10 mouse cellular contexts compared by ENCODE assay signal in genomic region chr5:120674229-120675145, GRCm38 (mm10). TPM values are rescaled to one million over a fixed set of nuclear protein-coding genes. Genes with fewer than 3 reads are reported as not detected.
DNase-seq lines count a peak whose midpoint lies in the region; ATAC-seq and TF ChIP-seq lines count a peak whose summit lies in the region.
"Had no signal": no experiment of that assay in that cellular context is flagged by ENCODE, and none has a peak within 500 bp of the region (broad histone marks: within the 10 kb centered on the region; RNA-seq: fewer than 3 reads in every experiment).

No protein-coding gene starts in this region.

- TF ChIP-seq EP300 in ES-Bruce4 (IDR thresholded peaks at IDR 0.05; ENCODE audit: insufficient read depth, low read depth, low read length): no peak

- no peaks in the 10 kb centered on the region for H3K9me3 ChIP-seq in ES-Bruce4 (replicated peaks; ENCODE audit: control insufficient read depth, insufficient read depth, low read length, poor library complexity, severe bottlenecking)
- no peaks in the 10 kb centered on the region for H3K9me3 ChIP-seq in forebrain, postnatal 0 days (ENCODE audit: low read length)
- H3K9me3 ChIP-seq in heart, embryonic 11.5 days (replicated peaks; ENCODE audit: control insufficient read depth, low read length): no peaks in the 10 kb centered on the region

- TF ChIP-seq POLR2A in ES-Bruce4 (IDR thresholded peaks at IDR 0.05; ENCODE audit: insufficient read depth, low read length): peak; percentile 17
- no peak for TF ChIP-seq POLR2A in myocyte (IDR thresholded peaks at IDR 0.05; ENCODE audit: insufficient read length, low read depth)

- no peaks in the 10 kb centered on the region for H3K79me2 ChIP-seq in myocyte (ENCODE audit: control insufficient read depth, insufficient read depth)

- H3K4me3 ChIP-seq in ES-Bruce4 (ENCODE audit: low read depth, low read length) (0 out of 2 replicates have a peak overlapping the region, but pooled peaks have one; percentile 5), myocyte (no peak overlapping the region)
- H3K4me3 ChIP-seq in forebrain, postnatal 0 days (ENCODE audit: low read depth, low read length): no peak overlapping the region
- no peak overlapping the region for H3K4me3 ChIP-seq in heart, embryonic 11.5 days (ENCODE audit: low read depth, low read length)

- no peak overlapping the region for H3K27ac ChIP-seq in ES-Bruce4 (ENCODE audit: insufficient read depth, low read length)
- no peak overlapping the region for H3K27ac ChIP-seq in forebrain, postnatal 0 days (ENCODE audit: low read depth, low read length)
- H3K27ac ChIP-seq in heart, embryonic 11.5 days (ENCODE audit: low read depth, low read length): no peak overlapping the region

- H3K27me3 ChIP-seq in ES-Bruce4 (ENCODE audit: control insufficient read depth, insufficient read depth, low read length, poor library complexity, severe bottlenecking) (no peaks in the 10 kb centered on the region), myocyte (ENCODE audit: control insufficient read depth, insufficient read depth, insufficient read length) (peaks cover 8% of the 10 kb centered on the region)
- H3K27me3 ChIP-seq in forebrain, postnatal 0 days (ENCODE audit: insufficient read depth, low read length): no peaks in the 10 kb centered on the region
- H3K27me3 ChIP-seq in heart, embryonic 11.5 days (ENCODE audit: control insufficient read depth, insufficient read depth, low read length): peaks cover 18% of the 10 kb centered on the region

- no peak for TF ChIP-seq CTCF in ES-Bruce4 (IDR thresholded peaks at IDR 0.05; ENCODE audit: low read depth, low read length)
- no peak for TF ChIP-seq CTCF in forebrain, postnatal 0 days (IDR thresholded peaks at IDR 0.05; ENCODE audit: low read depth)

- WGBS in forebrain, postnatal 0 days: 22% methylated on average over 21 of the region's 21 CpGs
- WGBS in heart, embryonic 11.5 days (ENCODE audit: insufficient replicate concordance): 41% methylated on average over 21 of the region's 21 CpGs

- H3K36me3 ChIP-seq in ES-Bruce4 (ENCODE audit: control insufficient read depth, insufficient read depth, low read length, poor library complexity, severe bottlenecking) (no peaks in the 10 kb centered on the region), myocyte (ENCODE audit: control insufficient read depth, insufficient read depth) (no peaks in the 10 kb centered on the region)
- peaks cover 2% of the 10 kb centered on the region; the same call in 1 of the 2 replicates for H3K36me3 ChIP-seq in forebrain, postnatal 0 days (ENCODE audit: insufficient read depth)
- no peaks in the 10 kb centered on the region for H3K36me3 ChIP-seq in heart, embryonic 11.5 days (ENCODE audit: control insufficient read depth, insufficient read depth, low read length)

- peak; percentile 59 for DNase-seq in embryo, embryonic 10 days (ENCODE audit: low spot score)
- DNase-seq in embryo, embryonic 9.5 days (ENCODE audit: extremely low spot score): no peak
- no peak for DNase-seq in forebrain, postnatal 0 days
- no peak for DNase-seq in adrenal gland, postnatal 4 days (ENCODE audit: low spot score in 2 of 2)
- DNase-seq in layer of hippocampus, postnatal 25 days (ENCODE audit: extremely low spot score in 1 of 2, low spot score in 1 of 2): no peak

- no peaks in the 10 kb centered on the region for H3K4me1 ChIP-seq in ES-Bruce4 (ENCODE audit: control insufficient read depth, insufficient read depth, low read length)
- H3K4me1 ChIP-seq in forebrain, postnatal 0 days (ENCODE audit: insufficient read depth): peaks cover 3% of the 10 kb centered on the region; the same call in 1 of the 2 replicates
- H3K4me1 ChIP-seq in heart, embryonic 11.5 days (ENCODE audit: control insufficient read depth, insufficient read depth, low read length): no peaks in the 10 kb centered on the region

- no peak overlapping the region for H3K4me2 ChIP-seq in forebrain, postnatal 0 days (ENCODE audit: low read depth)
- no peak overlapping the region for H3K4me2 ChIP-seq in myocyte (ENCODE audit: low read depth)
- H3K4me2 ChIP-seq in heart, embryonic 11.5 days: no peak overlapping the region

- H3ac ChIP-seq in myocyte (ENCODE audit: control insufficient read depth, insufficient read length): no peak overlapping the region

- peak; percentile 36; the same call in 1 of the 2 replicates for ATAC-seq in forebrain, postnatal 0 days
- ATAC-seq in heart, embryonic 11.5 days (replicated peaks; ENCODE audit: insufficient number of reproducible peaks, low FRiP score, low TSS enrichment): no peak

- H3K9ac ChIP-seq in ES-Bruce4 (ENCODE audit: low read depth, poor library complexity, severe bottlenecking): peak overlapping the region; percentile 15; the same call in 1 of the 2 replicates
- no peak overlapping the region for H3K9ac ChIP-seq in forebrain, postnatal 0 days
- H3K9ac ChIP-seq in heart, embryonic 11.5 days (ENCODE audit: low read depth, low read length): no peak overlapping the region

TF ChIP-seq in myocyte, 11 proteins besides CTCF, POLR2A, EP300 and RAD21:
- TF ChIP-seq USF1 (IDR thresholded peaks at IDR 0.05; ENCODE audit: low read depth): no peak
- no peak for TF ChIP-seq SRF (IDR thresholded peaks at IDR 0.05; ENCODE audit: control insufficient read depth, insufficient read length, low read depth)
- no peak for TF ChIP-seq REST (IDR thresholded peaks at IDR 0.05; ENCODE audit: insufficient read depth, insufficient read length)
- peak in 1 of 3 experiments; percentile 3 for TF ChIP-seq MYOG (IDR thresholded peaks at IDR 0.05; ENCODE audit: control insufficient read depth in 1 of 3, insufficient read depth in 1 of 3, insufficient read length in 2 of 3, low read depth in 2 of 3)
- TF ChIP-seq POLR2AphosphoS2 (IDR thresholded peaks at IDR 0.05; ENCODE audit: insufficient read length, low read depth): no peak
- no peak for TF ChIP-seq CEBPB (IDR thresholded peaks at IDR 0.05; ENCODE audit: insufficient read depth, poor library complexity, severe bottlenecking)
- no peak for TF ChIP-seq TCF12 (IDR thresholded peaks at IDR 0.05; ENCODE audit: insufficient read depth, poor library complexity, severe bottlenecking)
- TF ChIP-seq MYOD1 (IDR thresholded peaks at IDR 0.05; ENCODE audit: control insufficient read depth in 1 of 3, insufficient read length in 2 of 3, low read depth in 2 of 3): peak in 2 of 3 experiments; percentile 83 to 84
- TF ChIP-seq MAX (IDR thresholded peaks at IDR 0.05; ENCODE audit: low read depth): no peak
- TF ChIP-seq TCF3 (IDR thresholded peaks at IDR 0.05; ENCODE audit: insufficient read length, low read depth): no peak
- no peak for TF ChIP-seq E2F4 (IDR thresholded peaks at IDR 0.05; ENCODE audit: insufficient read depth)
TF ChIP-seq in myocyte: peak in this region for 2.

RNA-seq across cellular contexts. Expression of gene Rasal1, which starts 25.9 kb away (rescaled TPM):
- polyA plus RNA-seq in ES-Bruce4 (2011; ENCODE audit: insufficient read depth, insufficient read length, low read depth, missing spikeins): 2.0 and 3.5 TPM in 2 replicates
- 25.9 and 36.8 TPM in 2 replicates for total RNA-seq in forebrain, postnatal 0 days (2014; rRNA removed)
- 14.0 and 20.0 TPM in 2 replicates for polyA plus RNA-seq in forebrain, postnatal 0 days (2015; fragmentation: Nextera tagmentation; extraction: Ambion mirVana)
- polyA plus RNA-seq in myocyte (2012; fragmentation: generic; extraction: Trizol): 0.01 TPM
- 10 to 100 TPM; 10.7 to 15.8 TPM for total RNA-seq in adrenal gland, postnatal 4 days (2021)
- total RNA-seq in layer of hippocampus, postnatal 25 days (2021): 100 to 1,000 TPM in 1 of 2 experiments, 10 to 100 TPM in 1; 92.7 to 100 TPM
- 0.27 and 0.30 TPM in 2 replicates for polyA plus RNA-seq in heart, embryonic 11.5 days (2014; fragmentation: Nextera tagmentation; extraction: Ambion mirVana)

RNA-seq across cellular contexts. Expression of gene Dtx1, which starts 37.2 kb away (rescaled TPM):
- polyA plus RNA-seq in ES-Bruce4 (2011; ENCODE audit: insufficient read depth, insufficient read length, low read depth, missing spikeins): 19.1 and 21.0 TPM in 2 replicates
- total RNA-seq in forebrain, postnatal 0 days (2014; rRNA removed): 154 and 193 TPM in 2 replicates
- 59.4 and 65.2 TPM in 2 replicates for polyA plus RNA-seq in forebrain, postnatal 0 days (2015; fragmentation: Nextera tagmentation; extraction: Ambion mirVana)
- polyA plus RNA-seq in myocyte (2012; fragmentation: generic; extraction: Trizol): not detected
- total RNA-seq in adrenal gland, postnatal 4 days (2021): 10 to 100 TPM; 13.7 to 17.2 TPM
- total RNA-seq in layer of hippocampus, postnatal 25 days (2021): 10 to 100 TPM; 67.2 to 78.5 TPM
- polyA plus RNA-seq in heart, embryonic 11.5 days (2014; fragmentation: Nextera tagmentation; extraction: Ambion mirVana): 0.45 and 0.53 TPM in 2 replicates
- total RNA-seq: common myeloid progenitor, adult 5-6 weeks had no signal

RNA-seq across cellular contexts. Expression of gene Cfap73, which starts 40.5 kb away (rescaled TPM):
- polyA plus RNA-seq in ES-Bruce4 (2011; ENCODE audit: insufficient read depth, insufficient read length, low read depth, missing spikeins): not detected in 2 replicates
- total RNA-seq in forebrain, postnatal 0 days (2014; rRNA removed): 1.9 and 2.1 TPM in 2 replicates
- polyA plus RNA-seq in forebrain, postnatal 0 days (2015; fragmentation: Nextera tagmentation; extraction: Ambion mirVana): 0.68 and 1.2 TPM in 2 replicates
- polyA plus RNA-seq in myocyte (2012; fragmentation: generic; extraction: Trizol): not detected
- total RNA-seq in adrenal gland, postnatal 4 days (2021): under 1 TPM; 0.56 to 0.78 TPM
- under 1 TPM; 0.39 to 0.42 TPM for total RNA-seq in layer of hippocampus, postnatal 25 days (2021)
- polyA plus RNA-seq in heart, embryonic 11.5 days (2014; fragmentation: Nextera tagmentation; extraction: Ambion mirVana): not detected in 2 replicates
- total RNA-seq: common myeloid progenitor, adult 5-6 weeks; left cerebral cortex, postnatal 14 days had no signal

Comparison
In these comparisons a context has a peak if more than half of its experiments do, and no peak if none do; other contexts are left out.
1. RNA of gene Dtx1, which starts 37.2 kb away (polyA plus RNA-seq): 59.4 to 65.2 TPM in forebrain, postnatal 0 days and 19.1 to 21.0 TPM in ES-Bruce4; 0.45 to 0.53 TPM in heart, embryonic 11.5 days and not detected in myocyte (single experiment); every median in the first group is over 10 times any median in the second.